Mouse (Mus musculus): ENCODE data around the gene Abca9. TPM values are rescaled to one million over a fixed set of nuclear protein-coding genes. Genes with fewer than 3 reads are reported as not detected.

Gene Abca9
- total and polyA plus RNA-seq, 3 experiments, result 0.08 to 0.13 (median 0.12) TPM

- Histone ChIP-seq H3K4me2 (ENCODE audit: insufficient read depth, low read depth, poor library complexity, severe bottlenecking) (peak within 1 kb of the TSS; percentile 91), H3K27me3 (replicated peaks) (no peaks in the 10 kb centered on the region), H3K4me1 (ENCODE audit: control insufficient read depth in 1 of 2, insufficient read depth in 2 of 2) (no peaks in the 10 kb centered on the region), H3K9me3 (replicated peaks; ENCODE audit: low read length) (no peaks in the 10 kb centered on the region), H3K4me3 (replicated peaks in 1 of 3; ENCODE audit: low read depth in 2 of 3, low read length in 2 of 3, poor library complexity in 1 of 3) (no peak within 1 kb of the TSS), H3K9ac (ENCODE audit: insufficient read depth, low read depth) (no peak within 1 kb of the TSS), H3K27ac (ENCODE audit: insufficient read depth, low read depth) (no peak within 1 kb of the TSS), H3K36me3 (replicated peaks in 1 of 2; ENCODE audit: control insufficient read depth in 1 of 2, insufficient read depth in 1 of 2, low read length in 1 of 2) (no peaks in the 10 kb centered on the region), H3K79me2 (replicated peaks; ENCODE audit: control insufficient read depth, extremely low read depth, insufficient read depth, poor library complexity, severe bottlenecking) (no peaks in the 10 kb centered on the region)
- dilution Hi-C loops (cut with MboI; ENCODE audit: extremely low pct_ligation_motif_present, extremely low pct_unique_long_range_greater_than_20kb, low sequenced_read_pairs) (no loop called here), in situ Hi-C loops (cut with MboI; ENCODE audit: low pct_ligation_motif_present, low pct_unique_long_range_greater_than_20kb, low sequenced_read_pairs) (no loop called here)
- TF ChIP-seq TBP (conservative IDR thresholded peaks at IDR 0.05; ENCODE audit: low read depth, low read length) (no peak), ZKSCAN1 (IDR thresholded peaks at IDR 0.05; ENCODE audit: borderline replicate concordance, low read depth, low read length) (no peak), UBTF (IDR thresholded peaks at IDR 0.05; ENCODE audit: low read depth, low read length) (no peak), ELF1 (IDR thresholded peaks at IDR 0.05; ENCODE audit: low read depth, low read length) (no peak), JUN (IDR thresholded peaks at IDR 0.05; ENCODE audit: insufficient read depth, low read depth, low read length) (no peak), CHD1 (IDR thresholded peaks at IDR 0.05; ENCODE audit: low read depth, low read length) (no peak), MEF2A (IDR thresholded peaks at IDR 0.05; ENCODE audit: borderline replicate concordance, low read depth, low read length) (no peak), E2F4 (IDR thresholded peaks at IDR 0.05; ENCODE audit: insufficient replicate concordance, low read depth, low read length) (no peak), MXI1 (IDR thresholded peaks at IDR 0.05; ENCODE audit: low read depth, low read length) (no peak), RAD21 (IDR thresholded peaks at IDR 0.05; ENCODE audit: low read depth, low read length) (no peak), NELFE (IDR thresholded peaks at IDR 0.05; ENCODE audit: low read depth, low read length) (no peak), ZC3H11A (IDR thresholded peaks at IDR 0.05; ENCODE audit: low read depth, low read length) (no peak), TCF12 (IDR thresholded peaks at IDR 0.05; ENCODE audit: low read depth, low read length) (no peak), POLR2A (IDR thresholded peaks at IDR 0.05; ENCODE audit: low read depth, low read length) (no peak), CTCF (conservative IDR thresholded peaks at IDR 0.05 in 1 of 2, IDR thresholded peaks at IDR 0.05 in 1 of 2; ENCODE audit: low read depth in 2 of 2, low read length in 2 of 2) (no peak), RCOR1 (conservative IDR thresholded peaks at IDR 0.05; ENCODE audit: low read depth, low read length) (no peak), USF1 (IDR thresholded peaks at IDR 0.05; ENCODE audit: low read depth, low read length) (no peak), PAX5 (IDR thresholded peaks at IDR 0.05; ENCODE audit: low read length) (no peak), NRF1 (IDR thresholded peaks at IDR 0.05; ENCODE audit: low read depth, low read length) (no peak)
- no peak for DNase-seq (ENCODE audit: extremely low read depth)
These were observed 72.1 kb downstream of the Abca9 start, which contains the start of gene Abca8a for GRCm38 (mm10) chr11:110095858-110096257. Gene Abca8a, minus strand, starts transcription at chr11:110095978.

GRCm38 (mm10) chr11:110094846-110095380, 73.1 kb downstream of the Abca9 start:
- no peak for TF ChIP-seq USF2 (conservative IDR thresholded peaks at IDR 0.05; ENCODE audit: low read depth, low read length)
- TF ChIP-seq MXI1 (IDR thresholded peaks at IDR 0.05; ENCODE audit: low read depth, low read length), result no peak
- no peak for TF ChIP-seq JUND (conservative IDR thresholded peaks at IDR 0.05; ENCODE audit: low read depth, low read length)
- TF ChIP-seq TBP (conservative IDR thresholded peaks at IDR 0.05; ENCODE audit: low read depth, low read length), result no peak
- TF ChIP-seq ETS1 (conservative IDR thresholded peaks at IDR 0.05; ENCODE audit: low read depth, low read length), result no peak
- TF ChIP-seq RCOR1 (conservative IDR thresholded peaks at IDR 0.05; ENCODE audit: low read depth, low read length), result no peak
- TF ChIP-seq CHD1 (IDR thresholded peaks at IDR 0.05; ENCODE audit: low read depth, low read length), result no peak
- TF ChIP-seq E2F4 (IDR thresholded peaks at IDR 0.05; ENCODE audit: insufficient replicate concordance, low read depth, low read length), result no peak
- TF ChIP-seq MAX (IDR thresholded peaks at IDR 0.05; ENCODE audit: low read length), result no peak
- no peak for TF ChIP-seq POLR2A (IDR thresholded peaks at IDR 0.05; ENCODE audit: low read depth, low read length)
- no peak for TF ChIP-seq HCFC1 (IDR thresholded peaks at IDR 0.05; ENCODE audit: low read depth, low read length)
- no peak for TF ChIP-seq JUN (IDR thresholded peaks at IDR 0.05; ENCODE audit: insufficient read depth, low read depth, low read length)
- dilution Hi-C loops (cut with MboI; ENCODE audit: extremely low pct_ligation_motif_present, extremely low pct_unique_long_range_greater_than_20kb, low sequenced_read_pairs) (no loop called here), in situ Hi-C loops (cut with MboI; ENCODE audit: low pct_ligation_motif_present, low pct_unique_long_range_greater_than_20kb, low sequenced_read_pairs) (no loop called here)
- no peak overlapping the region for H3K4me3 ChIP-seq (replicated peaks in 1 of 3; ENCODE audit: low read depth in 2 of 3, low read length in 2 of 3, poor library complexity in 1 of 3)
- no peak overlapping the region for H3K4me2 ChIP-seq (ENCODE audit: insufficient read depth, low read depth, poor library complexity, severe bottlenecking)
- no peaks in the 10 kb centered on the region for H3K27me3 ChIP-seq (replicated peaks)
- H3K36me3 ChIP-seq (replicated peaks in 1 of 2; ENCODE audit: control insufficient read depth in 1 of 2, insufficient read depth in 1 of 2, low read length in 1 of 2), result no peaks in the 10 kb centered on the region
- no peaks in the 10 kb centered on the region for H3K4me1 ChIP-seq (ENCODE audit: control insufficient read depth in 1 of 2, insufficient read depth in 2 of 2)
- no peak overlapping the region for H3K9ac ChIP-seq (ENCODE audit: insufficient read depth, low read depth)
- H3K9me3 ChIP-seq (replicated peaks; ENCODE audit: low read length), result no peaks in the 10 kb centered on the region
- DNase-seq (ENCODE audit: extremely low read depth), result no peak
- no peaks in the 10 kb centered on the region for H3K79me2 ChIP-seq (replicated peaks; ENCODE audit: control insufficient read depth, extremely low read depth, insufficient read depth, poor library complexity, severe bottlenecking)
- no peak overlapping the region for H3K27ac ChIP-seq (ENCODE audit: insufficient read depth, low read depth)
